Mouse (Mus musculus) heart, adult 8-10 months (tissue): ENCODE results near the gene Ism1. TPM values are rescaled to one million over a fixed set of nuclear protein-coding genes. Genes with fewer than 3 reads are reported as not detected.

ENCODE experiments used
- DNase-seq: peaks from one replicate; pipeline ENCODE4 v3.0.0; 2022; ENCODE audit warnings: low spot score
- total RNA-seq, 4 experiments: library from RNA; stranded (reverse); gene quantifications; 2 replicates each; pipeline ENCODE4 v1.2.4; 2022

Gene Ism1
- total RNA-seq = 1 to 10 TPM in 3 of 4 experiments, under 1 TPM in 1; 0.73 to 1.6 (median 1.3) TPM

DNA sequence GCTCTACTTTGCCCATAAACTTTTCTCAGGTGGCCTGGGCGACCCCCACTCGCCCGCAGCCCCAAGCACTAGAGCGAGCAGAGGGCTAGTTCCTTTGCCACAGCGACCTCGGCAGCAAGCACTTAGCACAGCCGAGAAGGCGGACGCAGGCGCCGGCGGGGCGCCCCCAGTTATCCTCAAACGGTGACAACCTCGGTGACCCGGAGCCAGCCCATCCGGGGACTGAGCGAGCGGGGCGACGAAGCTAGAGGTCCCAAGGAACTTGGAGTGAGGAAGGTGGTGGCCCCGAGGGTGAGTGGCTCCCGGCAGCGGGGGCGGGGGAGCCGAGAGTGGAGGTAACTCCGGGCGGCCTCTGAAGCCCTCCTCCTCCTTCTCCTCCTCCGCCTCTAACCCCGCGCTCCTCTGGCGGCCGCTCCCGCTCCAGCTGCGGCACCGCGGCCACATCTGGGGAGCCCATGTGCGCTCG, at the start of gene Ism1:
Ism1 (plus strand) TSS at position 370 of the 466 bp plus-strand sequence.
- peak; percentile 1 for DNase-seq

DNA sequence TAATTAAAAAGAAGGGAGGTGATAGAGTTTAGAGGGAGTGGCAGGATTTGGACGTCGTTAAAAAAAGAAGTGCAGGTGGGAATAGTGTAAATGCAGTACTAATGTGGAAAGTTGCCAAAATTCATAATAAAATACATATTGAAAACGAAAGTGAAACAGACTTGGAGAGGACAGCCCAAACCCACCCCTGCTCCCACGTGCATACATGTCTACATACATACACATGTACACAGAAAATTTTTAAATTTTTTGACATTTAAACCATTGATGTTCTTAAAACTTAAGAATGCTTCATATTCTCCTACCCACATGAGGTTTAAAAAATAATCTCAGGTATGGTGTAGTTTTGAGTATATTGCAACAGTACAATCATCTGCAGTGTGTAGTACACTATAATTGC, 49.2 kb upstream of the Ism1 start:
- DNase-seq = no peak

DNA sequence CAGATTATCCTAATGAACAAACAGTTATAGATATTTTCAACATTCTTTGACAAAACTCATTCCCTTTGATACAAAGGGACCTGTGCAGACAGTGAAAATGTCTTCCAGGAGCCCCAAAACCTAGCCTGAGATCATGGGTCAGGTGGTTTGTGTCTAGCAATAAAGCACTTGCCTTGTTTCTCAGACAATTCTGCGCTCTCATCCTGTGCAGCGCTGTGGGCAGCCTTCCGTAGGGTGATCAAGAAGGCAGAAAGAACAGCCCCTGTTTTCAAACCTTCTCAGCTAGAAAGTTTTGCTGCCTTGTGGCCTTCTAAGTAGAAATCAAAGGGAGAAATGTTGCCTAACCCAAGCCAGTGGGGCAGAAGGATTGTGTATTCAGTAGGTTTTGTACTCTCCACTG, 48.3 kb upstream of the Ism1 start:
- no peak for DNase-seq

DNA sequence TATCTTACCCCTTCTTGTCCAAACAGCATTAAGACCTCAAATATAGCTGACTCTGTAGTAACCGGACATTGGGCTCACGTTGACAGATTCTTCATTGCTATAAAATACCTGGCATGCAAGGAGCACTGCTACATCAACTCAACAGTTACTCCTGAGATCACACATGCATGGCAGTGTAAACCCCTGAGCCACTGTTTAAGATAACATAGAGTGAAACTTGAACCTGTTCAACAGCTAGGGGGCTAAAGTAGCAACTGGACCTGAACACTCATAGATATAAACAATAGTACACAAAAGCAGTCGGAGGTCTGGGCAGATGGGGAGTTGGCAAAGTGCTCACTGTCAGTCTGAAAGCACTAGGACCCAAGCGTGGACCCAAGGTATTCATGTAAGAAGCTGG, 43.5 kb upstream of the Ism1 start:
- no peak for DNase-seq

DNA sequence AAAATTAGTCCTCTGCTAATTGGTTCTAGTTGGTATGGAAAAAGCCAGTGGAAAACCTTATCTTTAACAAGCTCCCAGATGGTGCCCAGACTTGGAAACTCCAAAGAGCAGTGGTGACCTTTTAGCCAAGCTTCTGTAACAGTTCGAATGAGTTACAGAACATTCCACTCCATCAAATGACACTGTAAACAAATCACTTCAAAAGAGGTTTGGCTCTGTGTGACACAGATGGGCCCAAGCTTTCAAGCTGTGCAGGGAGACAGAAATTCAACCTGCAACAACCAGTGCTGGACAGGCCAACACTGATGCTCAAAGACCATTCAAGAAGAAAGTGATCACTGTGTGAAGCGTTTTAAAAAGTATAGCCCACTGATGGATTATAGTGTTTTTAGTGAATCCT, 40.1 kb upstream of the Ism1 start:
- no peak for DNase-seq

DNA sequence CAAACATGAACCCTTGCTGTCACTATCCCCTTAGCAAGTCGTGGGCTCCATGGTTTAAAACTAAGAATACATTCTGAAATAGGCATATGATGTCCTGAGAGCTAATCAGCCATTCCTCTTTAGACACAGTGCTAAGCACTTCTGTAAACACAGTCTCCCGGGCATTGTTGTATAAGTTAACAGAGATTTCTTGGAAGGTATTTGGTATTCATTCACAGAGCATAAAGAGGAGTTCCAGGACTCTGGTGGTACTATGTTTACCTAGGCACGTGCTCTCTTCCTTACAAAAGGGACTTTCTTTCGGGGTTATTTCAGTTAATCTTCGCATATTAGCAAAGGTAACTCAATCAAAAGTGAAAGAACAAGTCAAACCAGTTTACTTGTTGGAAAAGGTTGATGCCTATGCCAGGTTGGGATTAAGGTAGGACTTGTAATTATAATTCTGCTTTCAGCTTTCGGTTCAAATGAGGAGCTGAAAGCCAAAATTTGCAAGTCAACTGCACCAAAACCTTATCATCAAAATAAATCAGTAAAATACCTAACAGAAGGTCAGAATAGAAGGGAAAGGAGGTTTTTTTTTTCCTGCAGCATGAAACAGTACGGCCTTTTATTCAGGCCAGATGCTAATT, 36.1 kb upstream of the Ism1 start:
- no peak for DNase-seq

DNA sequence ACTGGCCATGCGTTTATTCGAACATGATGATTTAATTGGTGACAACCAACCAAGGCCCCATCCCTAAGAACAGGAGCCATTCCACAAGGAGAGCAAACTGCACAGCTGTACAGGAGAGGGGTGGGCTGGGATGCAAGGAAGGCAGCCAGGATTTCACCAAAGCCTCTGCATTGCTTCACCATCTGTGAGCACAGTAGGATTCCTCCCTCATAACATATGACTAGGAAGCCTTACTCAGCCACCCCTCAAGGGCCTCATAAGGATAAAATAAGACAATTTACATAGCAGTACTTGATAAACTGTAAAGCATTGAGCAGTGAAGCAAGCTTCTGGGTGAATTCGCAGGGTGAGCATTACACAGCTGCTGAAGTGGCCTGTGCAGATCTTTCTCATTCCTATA, 28.5 kb upstream of the Ism1 start:
- no peak for DNase-seq

DNA sequence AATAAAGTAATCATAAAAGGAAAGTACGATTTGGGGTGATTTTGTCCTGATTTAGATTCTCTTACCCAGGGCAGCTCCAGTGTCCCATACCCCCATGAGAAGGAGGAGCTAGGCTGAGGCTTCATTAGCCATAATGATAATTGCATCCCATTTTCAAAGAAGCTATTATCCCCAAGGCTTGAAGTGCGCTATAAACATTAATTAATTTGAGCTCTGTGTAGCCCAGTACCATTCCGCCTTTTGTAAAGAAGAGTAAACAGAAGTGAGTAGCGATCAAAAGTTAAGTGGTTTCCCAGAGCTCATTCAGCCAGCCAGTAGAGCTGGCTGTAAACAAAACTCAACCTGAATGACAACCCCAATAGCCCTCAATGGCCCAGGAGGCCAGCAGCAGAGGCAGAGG, 21.2 kb upstream of the Ism1 start:
- no peak for DNase-seq

DNA sequence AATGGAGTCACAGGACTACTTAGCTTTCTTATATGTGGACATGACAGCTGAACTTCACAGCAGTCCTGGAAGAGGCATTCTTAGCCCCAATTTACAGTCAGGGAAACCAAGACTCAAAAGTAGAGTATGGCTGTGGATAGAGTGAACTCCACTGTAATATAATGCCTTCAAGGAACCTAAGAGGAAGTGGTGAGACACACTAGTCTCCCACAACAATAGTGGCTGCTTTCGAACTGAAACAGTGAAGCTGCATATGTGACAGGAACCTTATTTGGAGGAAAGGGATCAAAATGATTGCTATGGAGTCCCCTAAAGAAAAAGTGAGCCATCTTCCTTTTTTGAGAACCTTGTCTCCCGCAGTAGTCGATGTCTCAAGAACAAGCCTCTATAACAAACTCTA, 6.1 kb upstream of the Ism1 start:
- no peak for DNase-seq

DNA sequence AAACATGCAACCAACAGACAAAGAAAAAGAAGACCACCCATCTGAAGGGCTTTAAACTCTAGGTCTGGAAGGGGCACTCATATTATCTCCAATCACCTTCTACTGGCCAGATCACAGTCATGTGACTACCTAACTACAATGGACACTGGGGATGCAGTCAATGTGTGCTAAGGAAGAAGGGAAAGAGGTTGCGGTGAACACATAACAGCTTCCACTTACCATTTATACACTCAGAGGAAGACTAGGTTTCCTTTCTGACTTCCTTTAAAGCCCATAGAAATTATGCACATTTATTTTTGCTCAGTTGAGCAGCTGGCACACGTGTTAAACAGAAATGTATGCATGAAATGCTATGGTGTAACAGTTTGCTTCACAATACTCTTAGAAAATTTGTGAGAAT, 5.6 kb upstream of the Ism1 start:
- no peak for DNase-seq

DNA sequence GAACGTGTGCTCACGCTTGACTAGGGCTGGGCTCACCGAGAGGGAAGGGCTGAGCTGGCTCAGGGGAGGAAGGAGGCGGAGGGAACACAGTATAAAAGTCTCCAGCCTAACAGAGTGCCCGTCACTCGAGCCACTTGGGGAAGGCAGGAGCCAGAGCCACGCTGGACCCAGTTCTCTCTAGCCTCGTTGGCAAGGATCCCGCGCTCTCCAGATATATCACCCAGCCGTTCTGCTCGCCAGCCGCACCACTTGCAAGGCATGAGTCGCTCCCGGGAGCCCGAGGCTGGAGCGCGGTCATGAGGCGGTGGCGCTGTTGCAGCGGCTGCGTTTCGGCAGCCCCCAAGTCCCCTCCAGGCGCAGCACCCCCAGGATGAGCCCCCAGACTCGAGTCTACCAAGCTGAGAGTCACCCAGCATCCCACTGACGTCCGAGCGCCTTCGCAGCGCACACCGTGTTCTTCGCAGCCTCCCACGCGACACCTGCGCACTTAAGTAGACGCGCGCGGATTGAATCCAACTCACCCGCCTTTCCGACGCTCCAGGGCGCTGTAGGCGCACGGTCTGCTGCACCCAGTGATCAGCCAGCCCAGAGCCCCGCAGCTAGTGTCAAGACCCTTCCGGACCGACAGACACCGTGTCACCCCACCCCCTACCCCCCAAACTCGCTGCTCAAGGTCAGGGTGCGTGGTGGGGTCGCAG, 764 bp upstream of the Ism1 start:
- peak; percentile 48 for DNase-seq

DNA sequence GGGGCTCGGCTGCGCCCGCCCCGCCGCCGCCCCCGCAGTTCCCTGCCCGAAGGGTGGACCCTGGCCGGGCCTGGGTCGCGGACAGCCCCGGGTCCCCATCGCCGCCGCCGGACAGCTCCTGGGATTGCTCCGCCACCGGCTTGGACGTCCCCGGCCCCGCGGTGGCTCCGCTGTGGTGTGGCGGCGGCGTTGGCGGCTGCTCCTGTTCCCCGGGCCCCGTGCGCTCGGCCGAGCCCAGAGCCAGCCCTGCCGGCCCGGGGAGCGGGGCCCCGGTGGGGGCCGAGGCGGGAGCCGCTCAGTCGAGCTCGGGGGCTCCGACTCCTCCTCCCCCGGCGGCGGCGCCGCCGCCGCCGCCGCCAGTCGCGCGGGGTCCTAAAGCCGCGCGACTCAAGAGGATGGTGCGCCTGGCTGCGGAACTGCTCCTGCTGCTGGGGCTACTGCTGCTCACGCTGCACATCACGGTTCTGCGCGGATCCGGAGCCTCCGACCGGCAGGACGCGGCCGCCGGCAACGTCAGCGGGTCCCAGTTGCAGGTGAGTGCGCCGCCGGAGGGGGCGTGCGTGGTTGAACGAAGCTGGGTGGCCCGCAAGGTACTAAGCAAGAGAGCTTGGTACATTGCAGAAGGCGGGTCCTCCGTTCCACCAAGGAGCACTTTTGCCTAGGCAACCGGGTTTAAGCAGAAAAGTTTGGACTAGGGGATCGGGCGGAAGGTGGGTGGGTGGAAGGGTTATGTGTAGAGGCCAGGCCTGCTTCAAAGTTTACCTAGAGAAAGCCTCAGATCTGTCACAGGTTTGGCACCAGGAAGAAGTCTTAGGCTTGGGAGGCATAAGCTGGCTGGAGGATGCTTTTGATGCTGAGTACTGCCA, 530 bp downstream of the Ism1 start:
- peak; percentile 6 for DNase-seq

DNA sequence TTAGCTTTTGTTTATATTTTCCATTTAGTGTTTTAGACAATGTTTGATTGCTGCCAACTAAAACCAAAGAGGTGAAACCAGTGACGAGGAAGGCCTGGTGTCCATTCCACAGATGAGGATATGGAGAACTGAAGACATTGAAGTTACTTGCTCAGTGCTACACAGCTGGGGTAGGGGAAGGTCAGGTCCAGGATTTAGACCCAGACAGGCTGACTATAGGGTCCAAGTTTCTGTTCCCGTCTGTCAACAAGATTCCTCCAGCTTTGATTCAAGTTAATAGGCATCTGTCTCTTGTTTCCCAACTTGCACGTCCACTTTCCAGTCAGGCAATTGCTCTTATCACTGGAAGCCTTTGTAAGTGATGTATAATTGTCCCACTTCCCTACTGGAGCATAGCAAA, 4.6 kb downstream of the Ism1 start:
- no peak for DNase-seq

DNA sequence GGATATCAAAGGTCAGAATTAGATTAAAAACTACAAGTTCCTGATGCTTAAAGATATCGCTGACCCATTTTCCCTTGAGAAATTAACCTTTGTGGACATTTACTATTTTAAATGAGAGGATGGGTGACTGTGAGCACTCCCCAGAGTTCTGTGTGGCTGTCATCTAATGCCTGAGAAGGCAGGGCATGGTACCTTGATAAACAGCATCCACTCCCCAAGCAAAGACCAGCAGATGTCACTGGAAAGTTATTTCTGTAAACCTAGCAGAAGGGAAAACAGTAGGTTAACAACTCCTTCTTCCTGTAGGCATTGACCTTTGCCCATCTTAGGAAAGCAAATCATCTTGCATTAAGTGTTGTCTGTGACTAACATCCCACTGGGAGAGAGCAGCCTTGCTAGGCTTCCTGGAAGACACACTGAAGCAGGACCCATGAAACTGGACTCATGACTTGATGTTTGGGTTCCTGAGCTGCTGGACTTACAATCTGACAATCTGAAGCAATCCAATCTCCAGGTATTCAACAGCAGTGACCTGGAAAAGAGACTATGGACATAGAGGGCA, 11.5 kb downstream of the Ism1 start:
- DNase-seq = no peak

DNA sequence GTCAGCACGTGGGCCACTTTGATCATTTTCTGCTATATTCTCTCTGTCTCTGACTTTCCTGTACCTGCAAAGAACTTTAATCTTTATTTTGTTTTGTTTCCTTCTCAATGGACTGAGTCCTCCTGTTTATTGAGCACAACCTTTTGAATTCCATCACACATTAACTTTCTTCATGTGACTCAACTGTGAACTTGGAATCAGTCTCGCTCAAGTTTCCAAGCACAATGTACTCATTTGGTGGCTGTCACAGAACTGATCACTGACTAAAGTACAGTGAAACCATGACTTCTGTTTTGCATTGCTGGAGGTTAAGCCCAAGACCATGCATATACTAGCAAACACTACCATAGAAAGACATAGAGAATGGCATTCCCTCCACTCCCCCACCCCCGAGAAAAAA, 15.5 kb downstream of the Ism1 start:
- DNase-seq = no peak

DNA sequence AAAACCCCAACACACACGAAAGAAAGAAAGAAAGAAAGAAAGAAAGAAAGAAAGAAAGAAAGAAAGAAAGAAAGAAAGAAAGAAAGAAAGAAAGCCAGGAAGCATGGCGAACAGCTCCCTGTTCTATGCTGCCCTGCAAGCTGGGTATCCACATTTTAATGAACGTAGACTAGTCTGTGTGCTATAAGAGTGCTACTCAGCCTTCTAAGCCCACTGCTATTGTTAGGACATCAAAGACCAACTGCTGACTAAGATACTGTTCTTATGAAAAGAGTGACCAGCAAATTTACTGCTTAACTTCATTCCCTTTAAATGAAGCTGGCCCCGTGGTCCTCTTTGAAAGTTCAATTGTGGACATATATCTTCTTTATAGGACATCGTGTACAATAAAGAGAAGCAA, 16.7 kb downstream of the Ism1 start:
- no peak for DNase-seq

DNA sequence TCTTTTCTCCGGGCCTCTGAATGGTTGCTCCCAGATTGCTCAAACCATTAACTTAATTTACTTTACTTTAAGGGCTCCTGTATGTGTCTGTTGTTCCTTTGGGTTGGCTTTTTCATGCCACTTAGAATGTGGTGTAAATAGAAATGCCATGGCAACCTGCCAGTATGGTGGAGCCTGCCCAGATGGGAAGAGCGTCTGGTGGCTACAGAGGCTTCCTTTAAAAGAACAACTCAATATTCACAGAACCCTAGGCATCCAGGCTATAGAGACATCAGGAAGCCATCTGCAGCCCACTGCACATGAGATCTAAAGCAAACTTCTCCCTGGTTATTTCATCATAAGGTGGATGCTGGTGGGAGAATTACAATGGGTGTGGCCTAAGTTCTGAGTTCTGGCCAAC, 18.6 kb downstream of the Ism1 start:
- DNase-seq = no peak

DNA sequence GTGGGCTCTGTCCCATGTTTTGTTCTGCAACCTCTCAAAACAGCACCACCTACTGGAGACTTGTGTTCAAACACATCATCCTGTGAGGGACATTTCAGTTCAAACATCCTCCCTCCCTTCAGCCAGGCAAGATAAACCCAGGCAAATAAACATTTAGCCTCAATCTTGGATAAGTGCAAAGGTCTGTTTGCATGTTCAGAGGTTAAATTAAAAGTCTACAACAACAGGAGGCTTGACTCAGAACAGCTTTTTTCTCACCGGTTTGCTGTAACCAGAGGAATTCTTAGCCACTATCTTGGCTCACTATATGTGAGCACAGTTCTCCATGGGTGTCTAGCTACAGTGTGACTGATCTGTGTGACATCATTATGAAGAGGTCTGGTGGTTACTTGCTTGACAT, 22.6 kb downstream of the Ism1 start:
- no peak for DNase-seq

DNA sequence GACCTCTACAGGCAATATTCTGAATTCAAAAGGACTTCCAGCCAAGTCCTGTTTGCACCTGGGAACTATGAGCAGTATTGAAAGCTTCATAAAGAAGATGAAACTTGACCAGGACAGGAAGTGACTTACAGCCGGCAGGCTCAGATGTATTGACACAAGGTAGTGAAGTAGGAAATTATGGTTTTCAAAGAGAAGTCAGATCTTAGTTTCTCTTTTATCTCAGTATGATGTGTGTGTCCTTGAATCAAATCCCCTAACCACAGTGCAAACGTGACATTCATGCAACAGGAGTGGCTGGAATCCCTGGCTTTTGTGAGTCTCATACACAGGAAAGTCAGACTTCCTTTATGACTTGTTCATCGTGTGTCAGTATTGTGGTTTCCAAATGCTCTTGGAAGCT, 27.0 kb downstream of the Ism1 start:
- DNase-seq = no peak

DNA sequence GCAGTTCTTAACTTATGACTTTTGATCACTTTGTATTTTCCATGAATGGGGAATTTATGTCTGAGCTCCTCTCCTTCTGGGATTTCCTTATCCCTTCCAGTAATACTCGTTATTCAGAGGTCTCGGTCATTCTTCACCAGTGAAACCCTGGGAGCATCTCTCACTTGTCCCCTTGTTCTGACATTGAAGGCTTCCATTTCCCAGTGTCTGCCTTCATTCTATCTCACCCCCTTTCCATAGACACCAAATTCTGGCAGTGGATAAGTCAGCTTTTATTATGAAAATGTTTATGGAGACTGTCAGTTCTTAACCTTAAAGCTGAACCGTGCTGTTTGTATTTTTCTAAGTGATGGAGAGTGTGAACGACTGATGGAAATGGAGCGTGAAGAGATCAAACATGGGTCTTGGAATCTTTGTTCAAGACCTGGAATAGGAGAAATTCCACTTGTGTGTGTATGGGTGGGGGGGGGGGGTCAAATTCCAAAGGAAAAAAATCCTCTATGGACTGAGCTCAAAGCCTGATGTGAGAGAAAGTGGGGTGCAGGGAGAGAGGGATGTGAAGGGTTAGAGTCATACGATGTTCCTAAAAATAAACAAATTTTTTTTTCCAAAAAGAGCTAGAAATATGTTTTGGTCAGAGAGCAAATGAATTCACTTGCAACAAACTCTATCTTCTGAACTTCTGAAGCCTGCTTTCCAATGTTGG, 30.4 kb downstream of the Ism1 start:
- DNase-seq = no peak

DNA sequence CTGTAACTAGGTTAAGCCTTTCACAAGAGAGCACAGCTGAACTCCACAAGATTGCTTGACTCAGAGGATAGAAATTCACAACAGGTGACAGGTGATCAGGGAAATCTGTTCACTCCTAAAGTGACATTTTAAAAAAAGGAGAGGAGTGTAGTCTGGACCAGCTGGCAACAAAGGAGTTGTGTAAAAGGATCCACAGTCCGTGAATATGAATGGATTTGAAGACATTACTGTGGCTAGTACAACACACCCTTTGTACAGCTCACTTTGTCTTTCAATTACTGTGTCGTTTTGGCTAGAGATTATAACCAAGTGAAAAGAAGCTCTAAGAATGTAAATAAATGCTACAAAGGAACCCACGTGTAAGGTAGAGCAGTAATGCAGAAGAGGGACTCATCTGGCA, 33.7 kb downstream of the Ism1 start:
- no peak for DNase-seq

DNA sequence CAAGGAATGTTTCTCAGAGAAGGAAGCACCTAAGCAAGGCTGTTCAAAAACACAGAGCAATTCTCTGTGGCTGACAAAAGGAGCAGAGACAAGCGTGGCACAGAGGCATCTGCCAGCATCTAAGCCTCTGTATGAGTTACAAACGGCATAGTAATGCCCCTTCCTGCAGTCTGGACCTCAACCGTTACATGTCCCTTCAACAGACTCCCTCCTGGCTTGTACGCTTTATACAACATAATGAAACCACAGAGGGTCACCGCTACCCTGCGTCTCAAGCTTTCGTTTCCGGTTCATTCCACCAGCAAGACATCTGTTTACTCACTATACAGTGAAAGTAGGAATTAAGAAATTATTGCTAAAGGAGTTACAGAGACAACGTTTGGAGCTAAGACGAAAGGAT, 34.1 kb downstream of the Ism1 start:
- no peak for DNase-seq
